Mouse (Mus musculus): ENCODE results near the gene Msh5. TPM values are rescaled to one million over a fixed set of nuclear protein-coding genes. Genes with fewer than 3 reads are reported as not detected.

Gene Msh5
- total RNA-seq, 1 experiment: 2.7 TPM

DNA sequence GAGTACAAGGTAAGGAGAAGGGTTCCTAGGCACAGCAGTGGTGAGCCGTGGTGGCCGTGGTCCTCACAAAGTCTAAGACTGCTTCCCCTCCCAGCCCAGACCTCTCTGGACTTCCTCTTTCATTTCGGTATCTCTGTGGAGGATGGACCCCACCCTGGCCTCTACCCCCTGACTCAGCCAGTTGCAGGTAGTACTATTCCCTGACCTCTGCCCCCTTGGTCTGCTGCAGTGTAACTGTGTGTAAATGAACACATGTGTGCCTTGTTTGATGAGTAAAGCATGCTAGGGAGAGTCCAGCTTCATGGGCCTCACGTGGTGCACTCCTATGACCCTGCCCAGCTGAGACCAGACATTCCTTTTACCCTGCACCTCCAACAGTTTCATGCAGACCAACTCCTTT, 22.8 kb downstream of the Msh5 start:
- H3K36me3 ChIP-seq (ENCODE audit: control insufficient read depth, insufficient read depth, low read length, poor library complexity, severe bottlenecking): no peaks in the 10 kb centered on the region
- no peak for DNase-seq (ENCODE audit: low read depth, low spot score)
- H3K9ac ChIP-seq (ENCODE audit: insufficient read depth, low read depth, low read length, poor library complexity, severe bottlenecking): no peak overlapping the region
- no peaks in the 10 kb centered on the region for H3K9me3 ChIP-seq (ENCODE audit: control insufficient read depth, insufficient read depth, low read depth, low read length)
- H3K4me3 ChIP-seq (ENCODE audit: insufficient read depth in 1 of 2, low read depth in 1 of 2, low read length in 2 of 2, poor library complexity in 1 of 2, severe bottlenecking in 1 of 2): no peak overlapping the region
- peaks cover 2 to 24% of the 10 kb centered on the region in 2 experiments; a peak in 3 of 4 replicates for H3K4me1 ChIP-seq (ENCODE audit: control insufficient read depth in 2 of 2, insufficient read depth in 2 of 2, low read length in 2 of 2, poor library complexity in 1 of 2)
- TF ChIP-seq HCFC1 (IDR thresholded peaks at IDR 0.05; ENCODE audit: borderline replicate concordance, insufficient read depth, low read length) (no peak), ZC3H11A (IDR thresholded peaks at IDR 0.05; ENCODE audit: borderline replicate concordance, low read depth, low read length) (no peak), CHD2 (IDR thresholded peaks at IDR 0.05; ENCODE audit: low read depth, low read length) (no peak), ZNF384 (IDR thresholded peaks at IDR 0.05; ENCODE audit: low read depth, low read length) (no peak), MAFK (IDR thresholded peaks at IDR 0.05; ENCODE audit: insufficient read depth, low read depth, low read length) (no peak)
- in situ Hi-C loops (cut with MboI; ENCODE audit: low sequenced_read_pairs in 2 of 2, unreplicated experiment in 2 of 2): loop anchor here in 1 of 2 experiments (25.0 kb wide), 1 partner anchor 89 kb away; the partner anchor contains the start of genes Csnk2b, Gpank1, Ly6g5b and Ly6g5c
- H3K27ac ChIP-seq (ENCODE audit: insufficient read depth, low read depth, low read length, poor library complexity, severe bottlenecking): no peak overlapping the region

DNA sequence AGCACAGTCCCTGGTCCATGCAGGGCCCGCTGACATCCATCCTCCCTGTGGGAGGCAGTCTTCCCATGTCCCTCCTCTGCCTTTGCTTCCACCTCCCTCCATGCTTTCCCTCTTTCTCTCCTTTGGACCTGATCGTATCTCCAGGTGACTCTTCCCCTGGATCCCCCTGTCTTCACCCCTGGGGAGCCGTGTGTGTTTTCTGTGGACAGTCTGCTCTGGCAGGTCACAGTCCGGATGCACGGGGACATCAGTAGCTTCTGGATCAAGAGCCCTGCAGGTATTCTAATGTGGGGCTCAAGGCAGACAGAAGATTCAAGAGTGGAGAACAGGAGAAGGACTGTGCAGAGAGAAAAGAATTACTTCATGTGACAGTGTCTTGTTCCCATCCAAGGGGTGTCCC, 23.3 kb downstream of the Msh5 start:
- in situ Hi-C loops (cut with MboI; ENCODE audit: low sequenced_read_pairs in 2 of 2, unreplicated experiment in 2 of 2): loop anchor here in 1 of 2 experiments (25.0 kb wide), 1 partner anchor 89 kb away; the partner anchor contains the start of genes Csnk2b, Gpank1, Ly6g5b and Ly6g5c
- no peak for TF ChIP-seq MAFK (IDR thresholded peaks at IDR 0.05; ENCODE audit: insufficient read depth, low read depth, low read length)
- H3K4me3 ChIP-seq (ENCODE audit: insufficient read depth in 1 of 2, low read depth in 1 of 2, low read length in 2 of 2, poor library complexity in 1 of 2, severe bottlenecking in 1 of 2): no peak overlapping the region
- H3K9ac ChIP-seq (ENCODE audit: insufficient read depth, low read depth, low read length, poor library complexity, severe bottlenecking): no peak overlapping the region
- no peaks in the 10 kb centered on the region for H3K36me3 ChIP-seq (ENCODE audit: control insufficient read depth, insufficient read depth, low read length, poor library complexity, severe bottlenecking)
- peaks cover 2 to 22% of the 10 kb centered on the region in 2 experiments; a peak in 3 of 4 replicates for H3K4me1 ChIP-seq (ENCODE audit: control insufficient read depth in 2 of 2, insufficient read depth in 2 of 2, low read length in 2 of 2, poor library complexity in 1 of 2)
- no peak for DNase-seq (ENCODE audit: low read depth, low spot score)
- no peak overlapping the region for H3K27ac ChIP-seq (ENCODE audit: insufficient read depth, low read depth, low read length, poor library complexity, severe bottlenecking)
- no peaks in the 10 kb centered on the region for H3K9me3 ChIP-seq (ENCODE audit: control insufficient read depth, insufficient read depth, low read depth, low read length)

DNA sequence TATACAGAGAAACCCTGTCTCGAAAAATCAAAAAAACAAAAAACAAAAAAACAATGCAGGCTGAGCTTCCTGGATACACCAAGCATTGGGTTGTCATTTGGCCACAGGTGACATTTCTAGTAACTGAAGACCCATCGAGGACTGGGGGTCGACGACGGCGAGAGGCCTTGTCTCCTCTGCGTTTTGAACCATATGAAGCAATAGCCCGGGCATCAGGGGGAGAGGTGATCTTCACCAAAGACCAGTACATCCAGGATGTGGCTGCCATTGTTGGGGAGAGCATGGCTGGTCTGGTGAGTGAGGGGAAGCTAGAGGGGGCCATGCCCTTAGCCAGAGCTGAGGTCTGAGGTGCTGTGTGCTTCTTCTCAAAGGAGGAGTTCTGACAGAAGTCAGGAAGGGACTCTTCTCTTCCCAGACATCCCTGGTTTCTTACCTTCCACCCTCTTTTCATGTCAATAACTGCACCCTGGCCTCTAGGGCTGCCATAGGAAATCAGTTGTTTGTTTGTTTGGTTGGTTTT, 23.9 kb downstream of the Msh5 start:
- Histone ChIP-seq H3K9ac (ENCODE audit: insufficient read depth, low read depth, low read length, poor library complexity, severe bottlenecking) (no peak overlapping the region), H3K4me1 (ENCODE audit: control insufficient read depth in 2 of 2, insufficient read depth in 2 of 2, low read length in 2 of 2, poor library complexity in 1 of 2) (peaks cover 2 to 20% of the 10 kb centered on the region in 2 experiments; a peak in 3 of 4 replicates), H3K36me3 (ENCODE audit: control insufficient read depth, insufficient read depth, low read length, poor library complexity, severe bottlenecking) (no peaks in the 10 kb centered on the region), H3K9me3 (ENCODE audit: control insufficient read depth, insufficient read depth, low read depth, low read length) (no peaks in the 10 kb centered on the region), H3K4me3 (ENCODE audit: insufficient read depth in 1 of 2, low read depth in 1 of 2, low read length in 2 of 2, poor library complexity in 1 of 2, severe bottlenecking in 1 of 2) (no peak overlapping the region), H3K27ac (ENCODE audit: insufficient read depth, low read depth, low read length, poor library complexity, severe bottlenecking) (no peak overlapping the region)
- DNase-seq (ENCODE audit: low read depth, low spot score): no peak
- TF ChIP-seq CHD2 (IDR thresholded peaks at IDR 0.05; ENCODE audit: low read depth, low read length): no peak
- TF ChIP-seq MAFK (IDR thresholded peaks at IDR 0.05; ENCODE audit: insufficient read depth, low read depth, low read length): no peak
- TF ChIP-seq ZC3H11A (IDR thresholded peaks at IDR 0.05; ENCODE audit: borderline replicate concordance, low read depth, low read length): no peak
- no peak for TF ChIP-seq HCFC1 (IDR thresholded peaks at IDR 0.05; ENCODE audit: borderline replicate concordance, insufficient read depth, low read length)
- no peak for TF ChIP-seq ZNF384 (IDR thresholded peaks at IDR 0.05; ENCODE audit: low read depth, low read length)
- in situ Hi-C loops (cut with MboI; ENCODE audit: low sequenced_read_pairs in 2 of 2, unreplicated experiment in 2 of 2): loop anchor here in 1 of 2 experiments (25.0 kb wide), 1 partner anchor 90 kb away; the partner anchor contains the start of genes Csnk2b, Gpank1, Ly6g5b and Ly6g5c

DNA sequence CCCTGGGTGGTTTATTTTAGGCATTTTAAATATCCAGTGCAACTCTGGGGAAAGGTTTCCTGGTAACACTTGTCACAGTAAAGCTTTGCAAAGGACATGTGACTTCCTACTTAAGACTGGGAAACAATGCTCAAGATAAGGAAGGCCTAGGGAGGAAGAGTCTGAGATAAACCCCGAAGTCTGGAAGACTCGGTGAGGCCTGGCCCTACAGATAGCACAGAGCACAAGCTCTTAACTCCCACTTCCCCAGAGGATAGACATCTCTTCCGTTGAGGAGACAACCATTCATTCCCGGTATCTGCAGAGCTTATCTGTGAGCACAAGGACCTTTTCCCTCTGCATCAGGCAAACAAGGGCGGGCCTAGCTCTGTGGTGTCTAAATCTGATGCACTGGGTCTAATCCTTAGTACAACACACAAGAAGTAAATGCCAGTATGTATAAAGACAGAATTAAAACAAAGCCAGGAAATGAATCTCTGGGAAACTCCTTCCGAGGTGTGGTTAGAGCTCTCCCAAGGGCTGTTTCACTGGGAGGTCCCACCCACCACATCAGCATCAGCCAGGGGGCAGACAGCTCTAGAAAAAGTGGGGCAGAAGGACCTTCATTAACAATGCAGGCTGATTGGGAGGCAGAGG, 24.6 kb downstream of the Msh5 start:
- DNase-seq (ENCODE audit: low read depth, low spot score): no peak
- no peak overlapping the region for H3K4me3 ChIP-seq (ENCODE audit: insufficient read depth in 1 of 2, low read depth in 1 of 2, low read length in 2 of 2, poor library complexity in 1 of 2, severe bottlenecking in 1 of 2)
- no peaks in the 10 kb centered on the region for H3K36me3 ChIP-seq (ENCODE audit: control insufficient read depth, insufficient read depth, low read length, poor library complexity, severe bottlenecking)
- TF ChIP-seq MAFK (IDR thresholded peaks at IDR 0.05; ENCODE audit: insufficient read depth, low read depth, low read length) (no peak), ZNF384 (IDR thresholded peaks at IDR 0.05; ENCODE audit: low read depth, low read length) (no peak), CHD2 (IDR thresholded peaks at IDR 0.05; ENCODE audit: low read depth, low read length) (no peak), HCFC1 (IDR thresholded peaks at IDR 0.05; ENCODE audit: borderline replicate concordance, insufficient read depth, low read length) (no peak), ZC3H11A (IDR thresholded peaks at IDR 0.05; ENCODE audit: borderline replicate concordance, low read depth, low read length) (no peak)
- peaks cover 2 to 17% of the 10 kb centered on the region in 2 experiments; a peak in 2 of 4 replicates for H3K4me1 ChIP-seq (ENCODE audit: control insufficient read depth in 2 of 2, insufficient read depth in 2 of 2, low read length in 2 of 2, poor library complexity in 1 of 2)
- no peak overlapping the region for H3K27ac ChIP-seq (ENCODE audit: insufficient read depth, low read depth, low read length, poor library complexity, severe bottlenecking)
- no peaks in the 10 kb centered on the region for H3K9me3 ChIP-seq (ENCODE audit: control insufficient read depth, insufficient read depth, low read depth, low read length)
- in situ Hi-C loops (cut with MboI; ENCODE audit: low sequenced_read_pairs in 2 of 2, unreplicated experiment in 2 of 2): loop anchor here in 1 of 2 experiments (25.0 kb wide), 1 partner anchor 90 kb away; the partner anchor contains the start of genes Csnk2b, Gpank1, Ly6g5b and Ly6g5c
- no peak overlapping the region for H3K9ac ChIP-seq (ENCODE audit: insufficient read depth, low read depth, low read length, poor library complexity, severe bottlenecking)
